ENCODE assay signal across 9 mouse cellular contexts in the genomic region with DNA sequence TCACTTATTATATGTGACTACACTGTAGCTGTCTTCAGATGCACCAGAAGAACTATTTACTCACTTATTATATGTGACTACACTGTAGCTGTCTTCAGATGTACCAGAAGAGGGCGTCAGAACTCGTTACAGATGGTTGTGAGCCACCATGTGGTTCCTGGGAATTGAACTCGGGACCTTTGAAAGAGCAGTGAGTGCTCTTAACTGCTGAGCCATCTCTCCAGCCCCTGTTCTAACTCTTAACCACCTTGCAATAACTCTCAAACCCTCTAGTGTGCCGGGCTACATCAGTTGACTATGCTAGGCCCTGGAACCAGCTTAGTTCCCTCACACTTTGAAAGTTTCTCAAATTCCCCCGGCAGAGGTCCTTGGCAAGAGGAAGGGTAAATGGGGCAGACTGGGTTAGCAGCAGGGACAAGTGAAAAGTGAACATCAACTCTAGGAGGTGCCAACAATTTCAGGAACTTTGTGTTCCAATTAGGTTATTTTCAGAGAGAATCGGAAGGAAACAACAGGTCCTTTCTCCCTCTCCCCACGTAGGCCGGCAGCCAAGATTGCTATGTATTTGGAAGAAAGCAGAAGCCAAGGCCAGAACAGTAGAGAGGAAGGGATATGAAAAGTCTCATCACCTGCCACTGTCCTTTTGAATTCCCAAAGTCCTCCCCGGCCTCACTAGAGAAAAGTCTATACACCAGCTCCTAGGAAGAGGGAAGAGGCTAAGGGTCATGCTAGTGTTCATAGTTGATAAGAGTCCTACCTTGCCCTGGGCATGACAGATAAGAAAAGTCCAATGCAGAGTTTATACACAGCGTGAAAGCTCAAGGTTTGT. TPM values are rescaled to one million over a fixed set of nuclear protein-coding genes. Genes with fewer than 3 reads are reported as not detected.
DNase-seq lines count a peak whose midpoint lies in the region; ATAC-seq and TF ChIP-seq lines count a peak whose summit lies in the region.
"Had no signal": no experiment of that assay in that cellular context is flagged by ENCODE, and none has a peak within 500 bp of the region (broad histone marks: within the 10 kb centered on the region; RNA-seq: fewer than 3 reads in every experiment).

No protein-coding gene starts in this region.

- no peak for TF ChIP-seq POLR2A in bone marrow macrophage, adult 2 months (IDR thresholded peaks at IDR 0.05; ENCODE audit: borderline replicate concordance, low read depth, low read length)

- no peak for ATAC-seq in kidney, embryonic 15.5 days (replicated peaks; ENCODE audit: low FRiP score)
- ATAC-seq in kidney, embryonic 14.5 days (ENCODE audit: low FRiP score, low TSS enrichment), result no peak
- ATAC-seq in liver, embryonic 14.5 days (ENCODE audit: insufficient read depth), result peak; percentile 77
- ATAC-seq in granulocyte monocyte progenitor cell, adult 5-6 weeks (replicated peaks; ENCODE audit: poor library complexity, severe bottlenecking), result no peak
- no peak for ATAC-seq in midbrain, embryonic 13.5 days

- H3K9ac ChIP-seq in kidney, embryonic 15.5 days, result no peak overlapping the region
- no peak overlapping the region for H3K9ac ChIP-seq in kidney, embryonic 14.5 days (ENCODE audit: low read depth, low read length)
- peak overlapping the region; percentile 61; the same call in 1 of the 2 replicates for H3K9ac ChIP-seq in ES-E14 (ENCODE audit: insufficient read depth, low read depth, low read length, poor library complexity, severe bottlenecking)
- peak overlapping the region; percentile 99 for H3K9ac ChIP-seq in liver, embryonic 14.5 days (replicated peaks)
- no peak overlapping the region for H3K9ac ChIP-seq in midbrain, embryonic 13.5 days (replicated peaks)

- 0 out of 2 replicates have a peak, but pooled peaks have one; percentile 5 for TF ChIP-seq CTCF in bone marrow macrophage, adult 2 months (IDR thresholded peaks at IDR 0.05; ENCODE audit: low read depth, low read length)
- TF ChIP-seq CTCF in liver, embryonic 14.5 days (IDR thresholded peaks at IDR 0.05; ENCODE audit: low read depth), result peak; percentile 59

- no peak for DNase-seq in ES-E14 (ENCODE audit: low read depth, low spot score)
- peak; percentile 89 to 94 (median 92) for DNase-seq in liver, embryonic 14.5 days (ENCODE audit: low read depth in 3 of 3, low spot score in 3 of 3)
- DNase-seq in cerebellum, postnatal 4 days (ENCODE audit: low spot score in 2 of 2), result no peak
- DNase-seq: cerebellum, adult 11-12 months had no signal

- peaks cover 18% of the 10 kb centered on the region for H3K36me3 ChIP-seq in kidney, embryonic 15.5 days
- peaks cover 22% of the 10 kb centered on the region for H3K36me3 ChIP-seq in kidney, embryonic 14.5 days (ENCODE audit: control insufficient read depth, insufficient read depth, low read length)
- H3K36me3 ChIP-seq in ES-E14 (ENCODE audit: control insufficient read depth, insufficient read depth, low read length, poor library complexity, severe bottlenecking), result peaks cover 24% of the 10 kb centered on the region
- peaks cover 29% of the 10 kb centered on the region for H3K36me3 ChIP-seq in liver, embryonic 14.5 days (replicated peaks; ENCODE audit: control insufficient read depth, insufficient read depth, low read depth)
- peaks cover 17% of the 10 kb centered on the region for H3K36me3 ChIP-seq in midbrain, embryonic 13.5 days

- no peaks in the 10 kb centered on the region for H3K9me3 ChIP-seq in kidney, embryonic 15.5 days (replicated peaks)
- H3K9me3 ChIP-seq in kidney, embryonic 14.5 days (ENCODE audit: control insufficient read depth, low read length), result no peaks in the 10 kb centered on the region
- H3K9me3 ChIP-seq in ES-E14 (ENCODE audit: control insufficient read depth, insufficient read depth, low read depth, low read length), result no peaks in the 10 kb centered on the region
- no peaks in the 10 kb centered on the region for H3K9me3 ChIP-seq in liver, embryonic 14.5 days (ENCODE audit: control insufficient read depth, low read length)
- H3K9me3 ChIP-seq in midbrain, embryonic 13.5 days, result no peaks in the 10 kb centered on the region

- H3K4me1 ChIP-seq in kidney, embryonic 15.5 days, result peaks cover 34% of the 10 kb centered on the region
- H3K4me1 ChIP-seq in kidney, embryonic 14.5 days (ENCODE audit: control insufficient read depth, insufficient read depth, low read length), result peaks cover 19% of the 10 kb centered on the region; the same call in 1 of the 2 replicates
- peaks cover 7 to 8% of the 10 kb centered on the region in 2 experiments; a peak in 2 of 4 replicates for H3K4me1 ChIP-seq in ES-E14 (ENCODE audit: control insufficient read depth in 2 of 2, insufficient read depth in 2 of 2, low read length in 2 of 2, poor library complexity in 1 of 2)
- peaks cover 21% of the 10 kb centered on the region for H3K4me1 ChIP-seq in bone marrow macrophage, adult 2 months (ENCODE audit: control insufficient read depth, insufficient read depth, low read length)
- peaks cover 50% of the 10 kb centered on the region in 2 experiments for H3K4me1 ChIP-seq in liver, embryonic 14.5 days (replicated peaks; ENCODE audit: control insufficient read depth in 2 of 2, insufficient read depth in 2 of 2, low read length in 1 of 2)
- peaks cover 33% of the 10 kb centered on the region for H3K4me1 ChIP-seq in midbrain, embryonic 13.5 days (replicated peaks)

- H3K27me3 ChIP-seq in kidney, embryonic 15.5 days, result no peaks in the 10 kb centered on the region
- H3K27me3 ChIP-seq in kidney, embryonic 14.5 days (ENCODE audit: control insufficient read depth, insufficient read depth, low read length), result no peaks in the 10 kb centered on the region
- H3K27me3 ChIP-seq in liver, embryonic 14.5 days (ENCODE audit: control insufficient read depth, insufficient read depth, low read length), result no peaks in the 10 kb centered on the region
- H3K27me3 ChIP-seq in midbrain, embryonic 13.5 days, result no peaks in the 10 kb centered on the region

- peak overlapping the region; percentile 77; the same call in 1 of the 2 replicates for H3K4me2 ChIP-seq in kidney, embryonic 15.5 days
- H3K4me2 ChIP-seq in kidney, embryonic 14.5 days (replicated peaks; ENCODE audit: low read depth, low read length), result no peak overlapping the region
- H3K4me2 ChIP-seq in liver, embryonic 14.5 days (ENCODE audit: low read depth), result peak overlapping the region; percentile 98
- no peak overlapping the region for H3K4me2 ChIP-seq in midbrain, embryonic 13.5 days (replicated peaks)

- H3K27ac ChIP-seq in kidney, embryonic 15.5 days, result no peak overlapping the region
- H3K27ac ChIP-seq in kidney, embryonic 14.5 days (ENCODE audit: low read depth, low read length), result no peak overlapping the region
- peak overlapping the region; percentile 25; the same call in 1 of the 2 replicates for H3K27ac ChIP-seq in ES-E14 (ENCODE audit: insufficient read depth, low read depth, low read length, poor library complexity, severe bottlenecking)
- H3K27ac ChIP-seq in bone marrow macrophage, adult 2 months (ENCODE audit: insufficient read depth, low read depth, low read length), result no peak overlapping the region
- peak overlapping the region; percentile 99 for H3K27ac ChIP-seq in liver, embryonic 14.5 days
- H3K27ac ChIP-seq in midbrain, embryonic 13.5 days, result no peak overlapping the region

- in situ Hi-C loops in ES-E14 (cut with MboI; ENCODE audit: low sequenced_read_pairs in 2 of 2, unreplicated experiment in 2 of 2), result no loop called here

- WGBS in kidney, embryonic 15.5 days, result 75% methylated on average over 10 of the region's 10 CpGs
- WGBS in kidney, embryonic 14.5 days, result 76% methylated on average over 10 of the region's 10 CpGs
- 29% methylated on average over 10 of the region's 10 CpGs for WGBS in liver, embryonic 14.5 days (ENCODE audit: insufficient replicate concordance)
- WGBS in midbrain, embryonic 13.5 days, result 72% methylated on average over 10 of the region's 10 CpGs

- H3K4me3 ChIP-seq in kidney, embryonic 15.5 days (replicated peaks), result no peak overlapping the region
- H3K4me3 ChIP-seq in kidney, embryonic 14.5 days (ENCODE audit: low read length), result no peak overlapping the region
- peak overlapping the region in 1 of 2 experiments; percentile 46; a peak in 2 of 4 replicates for H3K4me3 ChIP-seq in ES-E14 (ENCODE audit: insufficient read depth in 1 of 2, low read depth in 1 of 2, low read length in 2 of 2, poor library complexity in 1 of 2, severe bottlenecking in 1 of 2)
- no peak overlapping the region for H3K4me3 ChIP-seq in bone marrow macrophage, adult 2 months (ENCODE audit: insufficient read depth, low read length)
- H3K4me3 ChIP-seq in liver, embryonic 14.5 days (ENCODE audit: insufficient read depth in 1 of 2, low read depth in 2 of 2, low read length in 2 of 2), result peak overlapping the region; percentile 37 to 99
- no peak overlapping the region for H3K4me3 ChIP-seq in midbrain, embryonic 13.5 days (replicated peaks)

- peak; percentile 97 for TF ChIP-seq EP300 in liver, embryonic 14.5 days (IDR thresholded peaks at IDR 0.05; ENCODE audit: low read depth)

RNA-seq across cellular contexts. Expression of a gene that starts 8.3 kb away (rescaled TPM):
- 115 and 123 TPM in 2 replicates for polyA plus RNA-seq in kidney, embryonic 15.5 days (2015; fragmentation: Nextera tagmentation; extraction: Ambion mirVana)
- 114 and 123 TPM in 2 replicates for polyA plus RNA-seq in kidney, embryonic 14.5 days (2014; fragmentation: Nextera tagmentation; extraction: Ambion mirVana)
- total RNA-seq in ES-E14 (2012; rRNA removed), result 354 and 566 TPM in 2 replicates
- polyA plus RNA-seq in bone marrow macrophage, adult 2 months (2012; ENCODE audit: insufficient read depth, insufficient read length, missing spikeins), result 160 and 172 TPM in 2 replicates
- 78.4 and 82.2 TPM in 2 replicates for polyA plus RNA-seq in liver, embryonic 14.5 days (2012; rRNA removed)
- polyA plus RNA-seq in liver, embryonic 14.5 days (2014; fragmentation: Nextera tagmentation; extraction: Ambion mirVana), result 88.5 and 89.1 TPM in 2 replicates
- total RNA-seq in granulocyte monocyte progenitor cell, adult 5-6 weeks (2014; fragmentation: Nextera tagmentation), result 60.1 and 70.1 TPM in 2 replicates
- 78.5 and 87.2 TPM in 2 replicates for total RNA-seq in granulocyte monocyte progenitor cell, adult 5-6 weeks (2017)
- polyA plus RNA-seq in midbrain, embryonic 13.5 days (2015; fragmentation: Nextera tagmentation; extraction: Ambion mirVana), result 151 and 153 TPM in 2 replicates

RNA-seq across cellular contexts. Expression of a gene that starts 20.8 kb away (rescaled TPM):
- polyA plus RNA-seq in kidney, embryonic 15.5 days (2015; fragmentation: Nextera tagmentation; extraction: Ambion mirVana), result 90.1 and 94.2 TPM in 2 replicates
- 82.9 and 97.3 TPM in 2 replicates for polyA plus RNA-seq in kidney, embryonic 14.5 days (2014; fragmentation: Nextera tagmentation; extraction: Ambion mirVana)
- total RNA-seq in ES-E14 (2012; rRNA removed), result 173 and 180 TPM in 2 replicates
- 22.2 and 25.8 TPM in 2 replicates for polyA plus RNA-seq in bone marrow macrophage, adult 2 months (2012; ENCODE audit: insufficient read depth, insufficient read length, missing spikeins)
- polyA plus RNA-seq in liver, embryonic 14.5 days (2012; rRNA removed), result 27.7 and 34.1 TPM in 2 replicates
- 51.6 and 57.6 TPM in 2 replicates for polyA plus RNA-seq in liver, embryonic 14.5 days (2014; fragmentation: Nextera tagmentation; extraction: Ambion mirVana)
- 122 and 136 TPM in 2 replicates for total RNA-seq in granulocyte monocyte progenitor cell, adult 5-6 weeks (2014; fragmentation: Nextera tagmentation)
- 96.6 and 196 TPM in 2 replicates for total RNA-seq in granulocyte monocyte progenitor cell, adult 5-6 weeks (2017)
- 89.1 and 93.4 TPM in 2 replicates for polyA plus RNA-seq in midbrain, embryonic 13.5 days (2015; fragmentation: Nextera tagmentation; extraction: Ambion mirVana)

RNA-seq across cellular contexts. Expression of a gene that starts 25.7 kb away (rescaled TPM):
- 2.0 and 2.6 TPM in 2 replicates for polyA plus RNA-seq in kidney, embryonic 15.5 days (2015; fragmentation: Nextera tagmentation; extraction: Ambion mirVana)
- polyA plus RNA-seq in kidney, embryonic 14.5 days (2014; fragmentation: Nextera tagmentation; extraction: Ambion mirVana), result 0.70 and 2.3 TPM in 2 replicates
- 8.5 and 8.9 TPM in 2 replicates for total RNA-seq in ES-E14 (2012; rRNA removed)
- polyA plus RNA-seq in bone marrow macrophage, adult 2 months (2012; ENCODE audit: insufficient read depth, insufficient read length, missing spikeins), result not detected in 2 replicates
- 0.65 and 0.78 TPM in 2 replicates for polyA plus RNA-seq in liver, embryonic 14.5 days (2012; rRNA removed)
- polyA plus RNA-seq in liver, embryonic 14.5 days (2014; fragmentation: Nextera tagmentation; extraction: Ambion mirVana), result 0.34 and 0.63 TPM in 2 replicates
- not detected in 2 replicates for total RNA-seq in granulocyte monocyte progenitor cell, adult 5-6 weeks (2014; fragmentation: Nextera tagmentation)
- total RNA-seq in granulocyte monocyte progenitor cell, adult 5-6 weeks (2017), result 2.5 TPM in 2 replicates
- polyA plus RNA-seq in midbrain, embryonic 13.5 days (2015; fragmentation: Nextera tagmentation; extraction: Ambion mirVana), result 2.2 and 2.5 TPM in 2 replicates

RNA-seq across cellular contexts. Expression of a gene that starts 26.3 kb away (rescaled TPM):
- polyA plus RNA-seq in kidney, embryonic 15.5 days (2015; fragmentation: Nextera tagmentation; extraction: Ambion mirVana), result 132 and 145 TPM in 2 replicates
- 114 and 128 TPM in 2 replicates for polyA plus RNA-seq in kidney, embryonic 14.5 days (2014; fragmentation: Nextera tagmentation; extraction: Ambion mirVana)
- total RNA-seq in ES-E14 (2012; rRNA removed), result 66.3 and 73.2 TPM in 2 replicates
- polyA plus RNA-seq in bone marrow macrophage, adult 2 months (2012; ENCODE audit: insufficient read depth, insufficient read length, missing spikeins), result 84.2 and 100 TPM in 2 replicates
- 29.9 and 32.0 TPM in 2 replicates for polyA plus RNA-seq in liver, embryonic 14.5 days (2012; rRNA removed)
- polyA plus RNA-seq in liver, embryonic 14.5 days (2014; fragmentation: Nextera tagmentation; extraction: Ambion mirVana), result 36.7 and 36.9 TPM in 2 replicates
- total RNA-seq in granulocyte monocyte progenitor cell, adult 5-6 weeks (2014; fragmentation: Nextera tagmentation), result 63.4 and 64.7 TPM in 2 replicates
- 43.0 and 62.0 TPM in 2 replicates for total RNA-seq in granulocyte monocyte progenitor cell, adult 5-6 weeks (2017)
- 121 and 127 TPM in 2 replicates for polyA plus RNA-seq in midbrain, embryonic 13.5 days (2015; fragmentation: Nextera tagmentation; extraction: Ambion mirVana)

RNA-seq across cellular contexts. Expression of a gene that starts 42.0 kb away (rescaled TPM):
- 183 and 189 TPM in 2 replicates for polyA plus RNA-seq in kidney, embryonic 15.5 days (2015; fragmentation: Nextera tagmentation; extraction: Ambion mirVana)
- 155 and 198 TPM in 2 replicates for polyA plus RNA-seq in kidney, embryonic 14.5 days (2014; fragmentation: Nextera tagmentation; extraction: Ambion mirVana)
- 99.5 and 101 TPM in 2 replicates for total RNA-seq in ES-E14 (2012; rRNA removed)
- polyA plus RNA-seq in bone marrow macrophage, adult 2 months (2012; ENCODE audit: insufficient read depth, insufficient read length, missing spikeins), result 142 and 162 TPM in 2 replicates
- polyA plus RNA-seq in liver, embryonic 14.5 days (2012; rRNA removed), result 66.2 and 90.9 TPM in 2 replicates
- 77.4 and 84.9 TPM in 2 replicates for polyA plus RNA-seq in liver, embryonic 14.5 days (2014; fragmentation: Nextera tagmentation; extraction: Ambion mirVana)
- 268 and 347 TPM in 2 replicates for total RNA-seq in granulocyte monocyte progenitor cell, adult 5-6 weeks (2014; fragmentation: Nextera tagmentation)
- 89.4 and 113 TPM in 2 replicates for total RNA-seq in granulocyte monocyte progenitor cell, adult 5-6 weeks (2017)
- polyA plus RNA-seq in midbrain, embryonic 13.5 days (2015; fragmentation: Nextera tagmentation; extraction: Ambion mirVana), result 195 and 206 TPM in 2 replicates

Comparison
In these comparisons a context has a peak if more than half of its experiments do, and no peak if none do; other contexts are left out.
1. H3K4me2 ChIP-seq: peak in kidney, embryonic 15.5 days (single experiment) and liver, embryonic 14.5 days (single experiment); none in kidney, embryonic 14.5 days (single experiment) and midbrain, embryonic 13.5 days (single experiment).
2. H3K27ac ChIP-seq: peak in ES-E14 (single experiment) and liver, embryonic 14.5 days (single experiment); none in kidney, embryonic 15.5 days (single experiment), kidney, embryonic 14.5 days (single experiment), bone marrow macrophage, adult 2 months (single experiment) and midbrain, embryonic 13.5 days (single experiment).
3. H3K4me3 ChIP-seq: peak in liver, embryonic 14.5 days (2 of 2); none in kidney, embryonic 15.5 days (single experiment), kidney, embryonic 14.5 days (single experiment), bone marrow macrophage, adult 2 months (single experiment) and midbrain, embryonic 13.5 days (single experiment).
4. H3K9ac ChIP-seq: peak in ES-E14 (single experiment) and liver, embryonic 14.5 days (single experiment); none in kidney, embryonic 15.5 days (single experiment), kidney, embryonic 14.5 days (single experiment) and midbrain, embryonic 13.5 days (single experiment).
5. DNase-seq: peak in liver, embryonic 14.5 days (3 of 3); none in ES-E14 (single experiment) and cerebellum, postnatal 4 days (0 of 2).